Mouse (Mus musculus) lung, adult 18-20 months (tissue): ENCODE data around the gene Ppp6r2.
A peak's percentile ranks its signal among the peaks of the same experiment; 100 is the strongest.

Source experiments
- DNase-seq, 2 experiments: peaks; one replicate each; pipeline ENCODE4 v3.0.0; 2022; ENCODE audit warnings: mixed read lengths in 2 of 2

Gene Ppp6r2

DNA sequence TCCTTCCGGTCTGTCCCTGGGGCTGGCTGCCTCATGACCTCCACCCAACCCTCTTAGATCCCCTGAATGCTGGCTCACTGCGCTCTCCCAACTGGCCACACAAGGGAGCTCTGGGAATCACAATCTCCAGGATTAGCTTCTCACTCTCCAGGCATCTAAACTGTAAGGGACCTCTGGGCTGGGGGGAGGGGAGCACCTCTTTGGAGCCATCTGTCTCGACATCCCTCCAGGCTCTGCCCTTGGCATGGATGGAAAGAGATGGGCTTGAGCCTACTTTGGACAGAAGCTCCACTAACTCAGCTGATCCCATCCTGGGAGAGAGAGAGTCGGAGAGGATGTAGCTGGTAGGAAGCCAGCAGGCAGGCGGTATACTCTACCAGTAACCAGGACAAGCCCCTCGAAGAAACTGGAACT lies 29.0 kb upstream of the Ppp6r2 start:
- peak; percentile 40 to 45 for DNase-seq

DNA sequence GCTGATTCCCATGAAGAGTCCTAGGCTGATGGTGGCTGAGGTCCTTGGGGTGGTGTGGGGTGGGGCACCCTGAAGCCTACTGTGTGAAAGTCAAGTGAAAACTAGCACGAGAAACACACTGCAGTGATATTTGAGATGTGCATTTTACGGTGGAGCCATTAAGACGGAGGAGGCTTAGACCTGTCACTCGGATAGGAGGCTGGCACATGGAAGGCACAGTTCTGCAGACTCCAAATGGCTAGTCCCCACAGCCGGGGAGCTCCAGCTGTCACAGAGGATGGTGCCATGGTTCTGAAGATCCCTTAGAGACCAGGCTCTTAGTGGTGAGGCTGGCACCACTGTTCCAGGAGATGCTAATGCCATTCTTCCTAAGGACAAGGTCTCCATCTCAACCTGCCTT lies 28.5 kb upstream of the Ppp6r2 start:
- DNase-seq, result no peak

DNA sequence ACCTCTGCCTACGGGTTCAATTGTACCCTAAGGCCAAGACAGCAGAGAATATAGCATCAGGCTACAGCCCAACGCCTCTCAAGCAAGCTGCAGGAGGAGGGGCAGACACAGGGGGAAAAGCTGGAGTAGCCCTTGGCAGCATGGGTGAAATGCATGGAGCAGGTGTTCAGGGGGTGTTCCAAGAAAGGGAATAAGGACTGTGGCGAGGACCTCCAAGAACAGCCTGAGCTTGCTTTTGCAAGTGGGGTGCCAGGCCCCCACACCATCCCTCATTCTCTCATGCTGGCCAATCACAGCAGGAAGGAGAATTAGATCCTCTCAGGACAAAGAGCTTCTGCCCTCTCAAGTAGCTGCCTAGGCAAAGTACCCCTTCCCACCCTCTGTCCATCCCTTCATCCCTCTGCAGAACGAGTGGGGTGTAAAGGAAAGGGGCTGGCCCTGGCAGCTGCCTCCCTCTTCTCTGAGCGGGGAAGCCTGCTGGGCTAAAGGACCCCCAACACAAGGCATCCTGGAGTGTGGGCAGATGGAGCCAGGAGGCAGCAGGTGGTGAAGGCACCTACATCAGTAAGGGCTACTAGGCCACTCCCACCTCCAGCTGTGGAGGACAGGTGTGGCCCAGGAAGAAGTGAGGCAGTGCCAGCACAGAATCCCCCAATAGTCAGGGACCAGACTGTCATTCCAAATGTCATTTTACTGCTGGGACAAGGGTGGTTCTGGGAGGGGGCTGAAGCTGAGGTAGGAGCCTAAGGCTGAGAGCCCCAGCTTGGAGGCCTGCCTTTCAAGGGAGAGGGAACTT lies 27.0 kb upstream of the Ppp6r2 start:
- no peak for DNase-seq

DNA sequence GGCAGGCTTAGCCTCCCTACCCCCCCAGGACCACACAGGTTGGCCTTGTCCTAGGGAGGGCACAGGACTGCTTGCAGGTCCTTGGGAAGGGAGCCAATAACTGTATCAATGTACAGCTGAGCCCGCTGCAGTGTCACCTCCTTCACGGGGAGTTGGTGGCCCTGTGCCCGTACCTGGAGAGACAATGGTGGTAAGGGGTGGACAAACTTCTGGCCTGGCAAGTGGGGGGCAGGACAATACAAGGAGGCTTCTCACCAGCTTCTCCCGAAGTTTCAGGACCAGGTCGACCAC lies 26.5 kb upstream of the Ppp6r2 start:
- no peak for DNase-seq

DNA sequence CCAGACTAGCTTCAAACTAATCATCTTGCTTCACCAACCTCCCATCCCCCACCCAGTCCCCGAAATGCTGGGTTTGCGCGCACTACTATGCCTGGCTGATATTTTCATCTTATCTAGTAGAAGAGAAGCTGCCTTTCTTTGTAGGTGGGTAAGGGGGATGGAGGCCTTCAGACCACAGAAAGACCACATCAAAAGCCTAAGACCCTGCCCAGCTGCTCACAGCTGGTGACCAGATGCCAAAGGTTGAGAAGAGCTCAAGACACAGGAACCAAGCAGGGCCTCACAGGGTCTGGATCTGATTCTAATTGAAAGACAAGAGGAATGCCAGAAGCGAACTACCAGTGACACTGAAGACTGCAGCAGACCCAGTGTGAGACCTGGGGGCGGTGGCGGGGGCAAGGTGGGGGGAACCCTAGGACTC lies 16.1 kb upstream of the Ppp6r2 start:
- no peak for DNase-seq

DNA sequence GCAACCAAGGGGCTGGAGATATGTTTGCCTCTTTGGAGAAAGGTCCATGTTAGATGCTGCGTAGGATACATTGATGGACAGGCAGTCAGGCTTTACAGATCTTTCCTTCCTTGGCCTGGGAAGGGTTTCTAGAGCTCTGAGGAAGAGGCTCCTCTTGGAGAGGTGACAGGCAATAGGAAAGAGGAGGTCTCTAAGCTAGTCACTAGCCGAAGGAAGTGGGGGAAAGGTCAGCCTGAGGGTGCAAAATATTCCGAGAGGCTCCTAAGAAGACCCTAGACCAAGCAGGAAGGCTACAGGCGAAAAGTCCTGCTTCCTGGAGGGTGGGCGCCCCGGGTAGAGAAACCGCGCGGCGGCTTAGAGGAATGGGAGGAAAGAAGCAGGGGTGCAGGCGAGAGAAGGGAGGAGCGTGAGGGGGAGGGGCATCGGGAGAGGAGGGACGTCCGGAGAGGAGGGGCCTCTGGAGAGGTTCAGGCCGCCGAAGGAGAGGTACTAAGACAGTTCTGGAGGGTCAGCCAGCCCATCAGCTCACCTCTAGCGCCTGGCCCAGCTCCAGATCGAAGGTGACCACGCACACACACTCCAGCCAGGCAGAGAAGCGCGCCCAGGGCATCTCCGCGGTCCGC lies 15.6 kb upstream of the Ppp6r2 start:
- peak; percentile 95 for DNase-seq

DNA sequence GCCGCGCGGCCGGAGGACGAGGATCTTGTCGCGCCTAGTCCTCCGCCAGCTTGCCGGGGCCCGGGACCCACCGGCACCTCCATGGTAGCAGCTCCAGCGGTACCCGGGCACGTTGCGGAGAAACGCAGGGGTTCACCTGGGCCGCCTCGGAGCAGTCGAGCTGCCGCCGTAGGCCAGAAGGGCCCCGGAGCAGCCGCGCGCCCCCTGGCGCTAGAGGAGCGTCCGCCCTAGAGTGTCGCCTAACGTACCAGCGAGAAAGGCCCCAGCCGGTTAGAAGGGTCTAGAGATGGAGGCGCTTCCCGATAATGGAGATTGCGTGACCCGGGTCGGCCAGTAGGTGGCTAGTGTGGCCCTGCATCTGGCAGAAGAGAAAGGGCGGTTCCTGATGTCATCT lies 15.0 kb upstream of the Ppp6r2 start, which contains the start of gene Dennd6b:
Gene Dennd6b (minus strand): TSS at position 184 of the 394 bp plus-strand sequence.
- DNase-seq, result peak; percentile 98

DNA sequence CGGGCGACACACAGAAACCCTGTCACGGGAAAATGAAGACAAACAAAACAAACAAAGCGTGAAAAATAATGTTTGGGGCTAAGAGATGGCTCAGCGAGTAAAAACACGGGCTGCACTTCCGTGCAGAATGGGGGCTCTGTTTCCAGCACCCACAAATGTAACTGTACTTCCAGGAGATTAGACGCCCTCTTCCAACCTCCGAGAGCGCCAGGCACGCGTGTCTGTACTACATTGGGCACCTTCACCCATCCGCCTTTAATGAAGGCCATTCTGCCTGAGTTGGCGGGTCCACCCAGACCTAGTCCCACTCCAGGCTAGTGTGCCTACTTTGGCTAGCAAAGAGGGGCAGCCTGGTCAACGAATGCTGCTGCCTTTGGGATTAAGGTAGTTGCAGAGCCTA lies 14.3 kb upstream of the Ppp6r2 start:
- DNase-seq, result no peak

DNA sequence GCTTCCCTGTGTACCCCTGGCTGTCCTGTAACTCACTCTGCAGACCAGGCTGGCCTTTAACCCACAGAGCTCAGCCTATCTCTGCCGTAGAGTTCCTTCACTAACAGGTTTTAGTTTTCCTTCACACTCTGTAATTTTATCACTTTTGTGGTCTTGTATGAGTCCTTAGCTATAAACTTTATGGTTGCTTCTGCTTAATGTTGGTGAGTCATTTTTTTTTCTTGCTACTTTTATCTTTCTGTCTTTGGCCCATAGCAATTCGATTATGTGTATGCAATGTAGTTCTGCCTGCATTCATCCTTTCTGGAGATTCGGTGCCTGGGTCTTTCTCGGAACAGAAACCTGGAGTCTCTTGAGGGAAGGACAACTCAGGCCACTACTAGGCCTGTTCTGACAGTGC lies 3.9 kb upstream of the Ppp6r2 start:
- DNase-seq, result no peak

DNA sequence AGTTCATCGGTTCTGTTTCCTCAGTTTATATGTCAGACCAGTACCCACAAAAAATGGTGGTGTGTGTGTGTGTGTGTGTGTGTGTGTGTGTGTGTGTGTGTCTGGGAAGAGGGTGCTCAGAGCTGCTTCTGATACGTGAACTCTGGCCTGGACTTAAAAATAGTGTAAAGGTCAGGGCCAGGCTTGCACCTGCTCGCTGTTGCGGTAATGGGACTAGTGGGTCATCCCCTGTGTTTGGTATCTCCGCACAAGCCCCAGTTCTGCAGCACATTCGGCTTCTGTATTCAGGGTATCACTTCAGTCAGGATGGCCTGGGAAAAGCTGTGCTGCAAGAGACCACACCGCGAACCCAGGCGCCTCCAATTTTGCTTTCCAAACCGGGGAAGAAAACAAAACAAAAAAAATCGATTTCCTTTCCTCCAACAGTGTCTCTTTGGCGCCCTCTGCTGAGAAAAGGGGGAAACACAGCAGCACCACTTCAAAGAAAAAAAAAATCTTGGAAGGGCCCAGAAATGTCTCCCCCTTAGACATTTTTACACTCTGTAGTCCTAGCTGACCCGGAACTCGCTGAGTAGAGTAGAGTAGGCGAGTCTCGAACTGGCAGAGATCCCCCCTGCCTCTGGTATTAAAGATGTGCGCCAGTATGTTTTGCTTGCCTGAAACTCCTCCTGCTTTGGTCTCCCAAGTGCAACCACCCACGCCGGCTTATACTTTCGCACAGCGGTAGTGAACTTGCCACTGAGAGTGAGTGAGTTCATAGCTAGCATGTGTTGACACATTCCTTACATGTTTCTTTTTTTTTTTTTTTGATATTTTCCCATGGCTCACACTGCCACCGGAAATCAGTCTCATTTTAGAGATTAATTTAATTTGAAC lies 1.2 kb upstream of the Ppp6r2 start:
- peak; percentile 88 to 91 for DNase-seq

DNA sequence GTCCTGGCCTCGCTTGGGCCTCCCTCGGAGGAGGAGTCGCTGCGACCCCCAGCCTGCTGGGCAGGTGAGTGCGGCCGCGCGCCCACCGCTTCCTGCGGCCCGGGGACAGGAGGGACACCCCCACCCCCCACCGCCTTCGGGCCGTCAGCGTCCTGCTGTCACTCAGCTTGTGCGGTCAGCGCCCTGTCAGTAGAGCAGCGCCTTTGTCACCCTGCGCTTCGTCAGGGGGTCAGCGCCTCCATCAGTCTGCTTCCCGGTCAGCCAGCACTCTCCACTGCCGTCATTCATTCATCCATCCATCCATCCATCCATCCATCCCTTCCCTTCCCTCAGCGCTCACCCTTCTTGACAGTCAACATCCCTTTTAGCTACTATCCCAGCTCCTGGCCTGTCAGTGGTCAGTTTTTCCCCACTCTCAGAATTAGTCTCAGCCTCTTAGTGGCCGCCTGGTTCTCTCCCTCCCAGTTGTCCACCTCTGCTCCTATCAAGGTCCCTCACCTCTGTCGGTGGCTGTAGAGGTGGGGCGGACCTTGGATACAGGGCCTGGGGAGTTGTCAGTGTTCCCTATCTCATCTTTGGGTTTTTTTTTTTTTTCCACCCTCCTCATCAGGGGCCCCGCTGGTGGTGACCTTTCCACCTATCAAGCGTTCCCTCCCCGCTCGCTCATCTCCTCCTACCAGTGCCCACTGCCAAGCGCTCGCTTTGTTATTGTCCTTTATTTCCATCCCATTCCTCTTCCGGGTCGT lies 536 bp downstream of the Ppp6r2 start:
- peak; percentile 31 to 35 for DNase-seq

DNA sequence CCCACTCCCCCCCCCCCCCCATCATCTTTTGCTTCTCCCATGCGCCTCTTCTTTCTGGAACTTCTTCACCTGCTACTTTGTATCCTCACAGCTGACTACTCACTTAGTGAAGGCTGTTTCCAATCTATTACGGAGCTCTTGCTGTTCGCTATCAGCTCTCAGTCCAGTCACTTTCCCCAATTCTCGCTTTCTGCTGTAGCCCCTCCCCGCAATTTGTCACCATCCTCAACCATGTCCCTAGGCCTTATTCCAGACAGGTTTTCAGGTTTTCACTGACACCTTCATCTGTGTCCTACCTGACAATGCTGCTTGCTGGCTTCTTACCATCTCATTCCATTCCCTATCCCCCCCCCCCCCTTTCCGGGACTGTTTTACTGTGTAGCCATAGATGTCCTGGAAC lies 1.1 kb downstream of the Ppp6r2 start:
- no peak for DNase-seq

DNA sequence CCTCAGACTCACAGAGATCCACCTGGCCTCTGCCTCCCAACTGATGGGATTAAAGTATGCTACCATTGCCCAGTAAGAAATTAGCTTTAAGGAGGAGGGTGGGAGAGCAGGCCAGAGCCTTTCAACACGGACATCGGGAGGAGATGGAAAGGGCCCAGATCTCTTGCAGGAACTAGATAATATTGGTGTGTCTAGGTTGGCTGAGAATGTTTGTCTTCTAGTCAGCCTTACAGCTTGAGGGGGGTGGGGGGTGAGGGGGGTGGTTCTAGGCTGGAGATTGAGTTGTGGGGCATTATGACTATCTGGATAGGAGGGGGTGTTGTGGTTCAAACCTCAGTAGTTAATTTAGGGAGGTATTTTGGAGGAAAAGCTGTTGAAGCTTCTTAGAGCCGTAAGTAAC lies 2.2 kb downstream of the Ppp6r2 start:
- no peak for DNase-seq

DNA sequence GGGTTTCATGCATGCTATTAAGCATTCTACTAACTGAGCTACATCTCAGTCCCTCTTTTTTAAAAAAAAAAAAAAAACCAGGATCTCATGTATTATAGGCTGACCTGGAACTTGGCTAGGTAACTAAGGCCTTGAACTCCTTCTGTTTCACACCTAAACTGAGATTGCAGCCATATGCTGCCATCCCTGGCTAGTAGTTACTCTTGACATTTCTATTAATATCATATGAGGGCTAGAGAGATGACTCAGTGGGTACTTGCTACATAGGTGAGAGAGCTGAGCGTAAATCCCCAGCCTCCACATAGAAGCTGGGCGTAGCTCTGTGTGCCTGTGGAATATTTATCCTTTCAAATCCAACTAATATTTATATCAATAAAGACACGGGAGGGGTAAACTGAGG lies 3.6 kb downstream of the Ppp6r2 start:
- no peak for DNase-seq

DNA sequence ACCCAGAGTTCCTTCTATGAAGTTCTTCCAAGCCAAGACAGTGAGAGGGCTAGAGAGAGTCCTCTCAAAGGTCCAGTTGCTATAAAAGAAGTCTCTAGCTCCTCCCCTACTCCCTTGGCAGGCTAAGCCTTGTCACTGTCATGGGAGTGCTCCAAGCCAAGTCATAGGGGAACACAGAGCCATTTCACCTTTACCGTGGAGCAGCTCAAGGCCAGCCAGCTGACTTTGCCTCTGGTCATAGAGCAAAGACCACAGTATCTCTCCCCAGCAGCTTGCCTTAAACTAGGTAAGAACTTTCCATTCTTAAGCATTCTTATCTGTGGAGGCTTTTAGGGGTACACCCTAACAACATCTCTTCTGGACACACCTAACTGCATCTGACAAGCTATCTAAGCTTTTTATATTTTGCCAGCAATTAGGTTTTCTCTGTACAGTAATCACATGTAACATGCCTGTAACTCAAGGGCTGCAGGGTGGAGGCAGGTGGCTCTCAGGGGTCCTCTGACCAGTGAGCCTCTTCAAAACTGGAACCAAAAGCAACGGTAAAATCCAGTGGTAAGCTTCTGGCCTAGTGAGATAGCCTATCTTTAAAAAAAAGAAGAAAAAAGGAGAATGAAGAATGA lies 4.4 kb downstream of the Ppp6r2 start:
- no peak for DNase-seq

DNA sequence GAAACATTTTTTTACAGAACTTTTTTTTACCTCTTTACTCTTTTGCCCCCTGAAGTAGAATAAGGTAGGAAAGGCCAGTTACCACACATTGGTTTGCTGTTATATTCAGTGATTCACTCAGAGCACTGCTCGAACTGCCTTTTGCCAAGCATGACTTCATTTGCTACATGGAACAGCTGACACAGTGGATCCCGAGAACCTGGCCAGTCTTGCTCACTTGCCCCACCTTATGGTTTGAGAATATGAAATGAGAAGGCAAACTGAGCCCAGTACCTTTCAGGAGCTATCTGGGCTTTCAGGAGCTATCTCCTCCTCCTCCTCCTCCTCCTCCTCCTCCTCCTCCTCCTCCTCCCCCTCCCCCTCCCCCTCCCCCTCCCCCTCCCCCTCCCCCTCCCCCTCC lies 22.2 kb downstream of the Ppp6r2 start:
- DNase-seq, result peak in 1 of 2 experiments; percentile 30

DNA sequence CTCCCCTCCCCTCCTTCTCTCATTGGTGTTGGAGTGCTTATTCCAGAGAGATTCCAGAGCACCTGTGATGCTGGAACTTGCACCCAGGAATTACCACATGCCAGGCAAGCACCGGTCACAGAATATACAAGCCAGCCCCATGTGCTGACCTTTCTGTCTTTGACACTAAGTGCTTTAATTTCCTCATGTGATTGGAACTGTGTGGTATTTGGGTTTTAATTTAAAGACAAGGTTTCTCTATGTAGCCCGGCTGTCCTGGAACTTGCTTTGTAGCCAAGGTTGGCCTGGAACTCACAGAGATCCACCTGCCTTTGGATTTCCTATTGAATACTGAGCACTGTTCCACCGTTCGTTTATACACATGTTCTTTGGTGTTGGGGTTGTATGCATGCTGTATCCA lies 22.7 kb downstream of the Ppp6r2 start:
- no peak for DNase-seq

DNA sequence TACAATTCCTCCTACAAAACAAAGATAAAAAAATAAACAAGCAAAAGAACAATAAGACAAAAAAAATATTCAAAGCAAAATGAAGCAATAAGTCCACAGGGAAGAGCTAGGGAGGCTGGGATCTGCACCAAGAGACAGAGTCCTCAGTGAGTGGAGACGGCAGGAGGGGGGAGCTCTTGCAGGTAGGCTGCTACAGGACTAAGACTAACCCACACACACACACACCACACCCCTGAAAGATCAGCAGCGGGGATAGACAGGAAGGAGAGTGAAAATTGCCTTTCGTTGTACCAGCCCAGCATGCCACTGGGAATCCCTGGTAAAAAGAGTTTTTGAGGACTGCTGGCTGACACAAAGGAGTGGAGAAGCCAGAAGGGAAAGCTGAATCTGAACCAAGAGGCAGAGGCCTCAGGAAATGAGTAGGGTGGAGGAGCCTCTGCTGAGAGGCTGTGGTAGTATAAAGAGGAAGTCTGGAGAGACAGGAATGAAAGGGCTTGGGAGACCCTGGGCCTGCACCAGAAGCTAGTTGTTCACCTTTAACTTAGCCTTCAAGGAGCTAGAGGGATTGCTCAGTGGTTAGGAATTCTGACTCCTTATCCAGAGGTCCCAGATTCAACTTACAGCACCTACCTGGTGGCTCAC lies 28.5 kb downstream of the Ppp6r2 start:
- DNase-seq, result no peak

DNA sequence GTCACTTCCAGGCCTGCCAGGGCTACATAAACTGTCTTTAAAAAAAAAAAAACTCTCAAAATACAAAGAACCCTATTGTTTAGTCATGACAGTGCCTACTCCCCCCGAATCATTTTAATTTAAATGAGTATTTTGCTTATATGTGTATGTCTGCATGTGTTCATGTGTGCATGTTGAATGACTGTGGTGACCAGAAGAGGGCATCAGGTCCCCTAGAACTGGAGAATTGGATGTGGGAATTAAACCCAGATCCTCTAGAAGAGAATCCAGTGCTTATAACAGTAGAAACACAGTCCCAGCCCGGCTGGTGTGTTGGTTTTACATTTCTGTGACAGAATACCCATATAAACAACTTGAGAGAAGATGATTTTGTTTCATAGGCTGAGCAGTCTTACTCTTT lies 29.7 kb downstream of the Ppp6r2 start:
- no peak for DNase-seq

DNA sequence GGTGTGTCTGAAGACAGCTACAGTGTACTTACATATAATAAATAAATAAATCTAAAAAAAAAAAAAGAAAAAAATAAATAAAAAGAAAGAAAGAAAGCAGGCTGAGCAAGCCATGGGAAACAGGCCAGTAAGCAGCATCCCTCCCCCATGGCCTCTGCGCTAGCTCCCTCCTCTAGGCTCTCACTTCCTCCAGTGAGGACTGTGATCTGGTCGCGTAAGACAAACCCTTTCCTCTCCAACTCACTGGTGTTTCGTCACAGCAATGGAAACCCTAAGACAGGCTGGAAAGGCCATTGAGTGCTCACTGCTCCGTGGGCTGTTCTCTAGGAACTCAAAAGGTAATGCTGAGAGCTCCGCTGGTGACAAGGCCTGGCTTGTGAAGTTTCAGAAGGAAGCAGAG lies 37.7 kb downstream of the Ppp6r2 start:
- DNase-seq, result no peak

DNA sequence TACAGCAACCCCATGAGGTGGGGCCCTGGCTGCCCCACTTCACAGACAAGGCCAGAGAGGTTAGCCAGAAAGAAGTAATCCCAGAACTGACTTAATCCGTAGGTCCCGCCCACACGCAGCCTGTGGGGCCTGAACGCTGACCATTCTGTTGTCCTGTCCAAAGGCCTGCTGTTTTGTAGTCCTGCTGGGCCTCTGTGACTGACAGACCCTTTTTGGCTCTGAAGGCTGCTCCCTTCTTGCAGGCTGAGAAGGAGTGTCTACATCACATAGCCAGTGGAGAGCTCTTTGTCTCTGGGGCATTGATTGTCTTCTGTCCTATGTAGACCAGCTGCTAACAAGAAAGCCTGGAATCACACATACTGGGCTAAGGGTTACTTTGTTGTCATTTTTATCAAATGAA lies 44.0 kb downstream of the Ppp6r2 start:
- DNase-seq, result no peak

DNA sequence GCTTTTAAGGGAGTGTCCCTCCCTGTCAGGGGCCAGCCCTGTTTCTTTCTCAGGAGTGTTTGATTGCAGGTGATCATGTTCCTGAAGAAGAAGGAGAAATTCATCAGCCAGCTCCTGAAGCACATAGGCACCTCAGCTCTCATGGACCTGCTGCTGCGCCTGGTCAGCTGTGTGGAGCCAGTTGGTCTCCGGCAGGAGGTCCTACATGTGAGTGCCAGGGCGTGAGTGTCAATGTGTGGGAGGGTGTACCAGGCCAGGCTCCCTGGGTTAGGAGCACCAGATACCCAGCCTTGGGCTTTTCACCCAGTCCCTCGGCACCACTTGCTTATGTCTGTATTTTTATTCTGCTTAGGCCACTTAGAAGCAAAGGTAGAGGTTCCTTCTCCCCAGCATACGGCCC lies 47.6 kb downstream of the Ppp6r2 start:
- DNase-seq, result no peak
